Mouse (Mus musculus) forebrain, embryonic 14.5 days (tissue): ENCODE data around the gene 4930550C14Rik. TPM values are rescaled to one million over a fixed set of nuclear protein-coding genes. Genes with fewer than 3 reads are reported as not detected.

Source experiments
- ATAC-seq: fragments of 200-750 bp; cut with Nextera tagmentation; 2 replicates; pipeline ENCODE4 v1.8.0; 2017; ENCODE audit warnings: mild to moderate bottlenecking, moderate library complexity
- DNase-seq: peaks from one replicate; pipeline ENCODE4 v3.0.0-alpha.2; 2015; ENCODE audit warnings: low spot score
- H3K27ac ChIP-seq: fragments of 300-500 bp; sonication (generic); 2 replicates; pipeline ENCODE4 v1.5.1; 2014; ENCODE audit warnings: low read depth, mild to moderate bottlenecking, control low read depth, low read length, moderate library complexity
- H3K27me3 ChIP-seq: fragments of 300-500 bp; sonication (generic); replicated peaks from 2 replicates; pipeline ENCODE4 v1.6.1; 2014; ENCODE audit warnings: low read length, control low read depth, mixed read lengths; ENCODE audit not compliant: control insufficient read depth, insufficient read depth
- H3K36me3 ChIP-seq: fragments of 300-500 bp; sonication (generic); 2 replicates; pipeline ENCODE4 v1.6.1; 2014; ENCODE audit warnings: low read length, control low read depth; ENCODE audit not compliant: control insufficient read depth, insufficient read depth
- H3K4me1 ChIP-seq: fragments of 300-500 bp; sonication (generic); 2 replicates; pipeline ENCODE4 v1.6.1; 2014; ENCODE audit warnings: antibody characterized with exemption, low read length, control low read depth; ENCODE audit not compliant: control insufficient read depth, insufficient read depth
- H3K4me2 ChIP-seq: fragments of 300-500 bp; sonication (generic); 2 replicates; pipeline ENCODE4 v1.6.1; 2014; ENCODE audit warnings: mild to moderate bottlenecking, control low read depth, low read length
- H3K4me3 ChIP-seq: fragments of 300-500 bp; sonication (generic); 2 replicates; pipeline ENCODE4 v1.5.1; 2014; ENCODE audit warnings: low read depth, low read length, control low read depth
- H3K9ac ChIP-seq: fragments of 300-500 bp; sonication (generic); 2 replicates; pipeline ENCODE4 v1.6.1; 2014; ENCODE audit warnings: mild to moderate bottlenecking, low read length, control low read depth, moderate library complexity
- H3K9me3 ChIP-seq: fragments of 300-500 bp; sonication (generic); replicated peaks from 2 replicates; pipeline ENCODE4 v1.6.1; 2016; ENCODE audit warnings: low read length, control low read depth, mixed read lengths; ENCODE audit not compliant: control insufficient read depth
- WGBS: fragments of 180-500 bp; shearing (Covaris S2); extraction: QIAGEN DNeasy Blood & Tissue Kit; methylation state at CpG from one replicate; pipeline ENCODE4 v1.1.7; 2014; 5-methylcytosine and 5-hydroxymethylcytosine counted together
- polyA plus RNA-seq: library from polyadenylated mRNA; unstranded; fragments of >200 nt; fragmentation: Nextera tagmentation; extraction: Ambion mirVana; gene quantifications from 2 replicates; pipeline ENCODE4 v1.2.1, GENCODE M21; 2014

4930550C14Rik gene
- polyA plus RNA-seq, 1 experiment from 2014 or later, result 0.17 TPM

GRCm38 (mm10) chr9:53399537-53399936 lies 2.6 kb upstream of the 4930550C14Rik start:
- H3K4me1 ChIP-seq, result peaks cover 5% of the 10 kb centered on the region; the same call in 1 of the 2 replicates
- no peak overlapping the region for H3K4me2 ChIP-seq
- H3K27me3 ChIP-seq, result no peaks in the 10 kb centered on the region
- DNase-seq (no peak), ATAC-seq (no peak)
- H3K27ac ChIP-seq, result no peak overlapping the region
- H3K4me3 ChIP-seq, result no peak overlapping the region
- H3K36me3 ChIP-seq, result no peaks in the 10 kb centered on the region
- H3K9me3 ChIP-seq, result no peaks in the 10 kb centered on the region
- H3K9ac ChIP-seq, result no peak overlapping the region
- 90% methylated on average over 8 of the region's 8 CpGs for WGBS

- 92% methylated on average over 4 of the region's 4 CpGs for WGBS
- DNase-seq, result no peak
- Histone ChIP-seq H3K4me1 (peaks cover 5% of the 10 kb centered on the region; the same call in 1 of the 2 replicates), H3K27ac (no peak overlapping the region), H3K36me3 (no peaks in the 10 kb centered on the region), H3K9me3 (no peaks in the 10 kb centered on the region), H3K4me3 (no peak overlapping the region), H3K27me3 (no peaks in the 10 kb centered on the region), H3K9ac (no peak overlapping the region), H3K4me2 (no peak overlapping the region)
- ATAC-seq, result no peak
Observed at GRCm38 (mm10) chr9:53400696-53401095, 1.4 kb upstream of the 4930550C14Rik start.

- H3K4me2 ChIP-seq, result no peak overlapping the region
- H3K4me3 ChIP-seq, result no peak overlapping the region
- peaks cover 5% of the 10 kb centered on the region; the same call in 1 of the 2 replicates for H3K4me1 ChIP-seq
- H3K36me3 ChIP-seq, result no peaks in the 10 kb centered on the region
- H3K27ac ChIP-seq, result no peak overlapping the region
- H3K9ac ChIP-seq, result no peak overlapping the region
- DNase-seq (no peak), ATAC-seq (no peak)
- H3K9me3 ChIP-seq, result no peaks in the 10 kb centered on the region
- 89% methylated on average over 8 of the region's 8 CpGs for WGBS
- H3K27me3 ChIP-seq, result no peaks in the 10 kb centered on the region
Observed at GRCm38 (mm10) chr9:53401146-53401545, 979 bp upstream of the 4930550C14Rik start.

- H3K4me3 ChIP-seq, result no peak overlapping the region
- peak overlapping the region; percentile 33; the same call in 1 of the 2 replicates for H3K4me2 ChIP-seq
- 36% methylated on average over 8 of the region's 8 CpGs for WGBS
- H3K27ac ChIP-seq, result no peak overlapping the region
- no peaks in the 10 kb centered on the region for H3K36me3 ChIP-seq
- H3K9me3 ChIP-seq, result no peaks in the 10 kb centered on the region
- peaks cover 5% of the 10 kb centered on the region; the same call in 1 of the 2 replicates for H3K4me1 ChIP-seq
- ATAC-seq (no peak), DNase-seq (peak; percentile 14)
- no peaks in the 10 kb centered on the region for H3K27me3 ChIP-seq
- no peak overlapping the region; the same call in 1 of the 2 replicates for H3K9ac ChIP-seq
Observed at GRCm38 (mm10) chr9:53402991-53403390, 866 bp downstream of the 4930550C14Rik start.

GRCm38 (mm10) chr9:53404050-53404752 lies 2.1 kb downstream of the 4930550C14Rik start:
- 86% methylated on average over 6 of the region's 6 CpGs for WGBS
- H3K4me2 ChIP-seq, result no peak overlapping the region; the same call in 1 of the 2 replicates

GRCm38 (mm10) chr9:53404753-53405722 lies 2.9 kb downstream of the 4930550C14Rik start:
- H3K4me1 ChIP-seq, result peaks cover 5% of the 10 kb centered on the region; the same call in 1 of the 2 replicates
- peak overlapping the region; percentile 26 for H3K4me3 ChIP-seq
- H3K9ac ChIP-seq, result peak overlapping the region; percentile 59; the same call in 1 of the 2 replicates
- H3K9me3 ChIP-seq, result no peaks in the 10 kb centered on the region
- peak overlapping the region; percentile 75; the same call in 1 of the 2 replicates for H3K27ac ChIP-seq
- ATAC-seq (peak; percentile 96), DNase-seq (peak; percentile 94)
- no peaks in the 10 kb centered on the region for H3K36me3 ChIP-seq
- 30% methylated on average over 21 of the region's 21 CpGs for WGBS
- no peaks in the 10 kb centered on the region for H3K27me3 ChIP-seq
- peak overlapping the region; percentile 46 for H3K4me2 ChIP-seq

More at GRCm38 (mm10) chr9:53404050-53404752, 2.1 kb downstream of the 4930550C14Rik start:
- Histone ChIP-seq H3K9me3 (no peaks in the 10 kb centered on the region), H3K4me3 (no peak overlapping the region), H3K36me3 (no peaks in the 10 kb centered on the region), H3K9ac (no peak overlapping the region), H3K27ac (no peak overlapping the region), H3K27me3 (no peaks in the 10 kb centered on the region), H3K4me1 (peaks cover 5% of the 10 kb centered on the region; the same call in 1 of the 2 replicates)
- ATAC-seq (no peak), DNase-seq (peak; percentile 22)

- Histone ChIP-seq H3K4me1 (no peaks in the 10 kb centered on the region), H3K36me3 (no peaks in the 10 kb centered on the region), H3K27ac (no peak overlapping the region), H3K27me3 (no peaks in the 10 kb centered on the region), H3K9me3 (no peaks in the 10 kb centered on the region), H3K4me3 (no peak overlapping the region), H3K9ac (no peak overlapping the region), H3K4me2 (no peak overlapping the region)
- ATAC-seq (no peak), DNase-seq (no peak)
- 87% methylated on average over 4 of the region's 4 CpGs for WGBS
Observed at GRCm38 (mm10) chr9:53408548-53408947, 6.4 kb downstream of the 4930550C14Rik start.

GRCm38 (mm10) chr9:53408953-53409361 lies 6.8 kb downstream of the 4930550C14Rik start:
- Histone ChIP-seq H3K27ac (no peak overlapping the region), H3K36me3 (no peaks in the 10 kb centered on the region), H3K4me3 (no peak overlapping the region), H3K9me3 (no peaks in the 10 kb centered on the region), H3K4me1 (no peaks in the 10 kb centered on the region), H3K9ac (no peak overlapping the region), H3K27me3 (no peaks in the 10 kb centered on the region), H3K4me2 (no peak overlapping the region)
- 87% methylated on average over 2 of the region's 2 CpGs for WGBS
- ATAC-seq (no peak), DNase-seq (peak; percentile 6)
